In genomic region chr12:113257243-113257642, GRCm38 (mm10) we compare ENCODE assay signal across 30 mouse cellular contexts.
DNase-seq lines count a peak whose midpoint lies in the region; ATAC-seq and TF ChIP-seq lines count a peak whose summit lies in the region.
"Had no signal": no experiment of that assay in that cellular context is flagged by ENCODE, and none has a peak within 500 bp of the region (broad histone marks: within the 10 kb centered on the region; RNA-seq: fewer than 3 reads in every experiment).

No protein-coding gene starts in this region.

- H3K4me1 ChIP-seq in liver, postnatal 0 days (ENCODE audit: insufficient read depth), result no peaks in the 10 kb centered on the region
- no peaks in the 10 kb centered on the region for H3K4me1 ChIP-seq in liver, embryonic 12.5 days
- H3K4me1 ChIP-seq: embryonic facial prominence, embryonic 12.5 days; forebrain, embryonic 12.5 days; heart, embryonic 13.5 days; megakaryocyte, embryonic 14.5 days; neural tube, embryonic 12.5 days; stomach, embryonic 15.5 days had no signal

- H3K4me3 ChIP-seq in liver, postnatal 0 days (ENCODE audit: low read depth, low read length), result no peak overlapping the region
- H3K4me3 ChIP-seq in liver, embryonic 12.5 days, result no peak overlapping the region
- H3K4me3 ChIP-seq: embryonic facial prominence, embryonic 12.5 days; forebrain, embryonic 12.5 days; heart, adult 2 months; heart, embryonic 13.5 days; neural tube, embryonic 12.5 days; stomach, embryonic 15.5 days had no signal

- TF ChIP-seq CTCF in liver, postnatal 0 days (IDR thresholded peaks at IDR 0.05; ENCODE audit: low read depth), result peak; percentile 47

- no peak overlapping the region for H3K9ac ChIP-seq in liver, postnatal 0 days (replicated peaks)
- H3K9ac ChIP-seq in liver, embryonic 12.5 days, result no peak overlapping the region
- H3K9ac ChIP-seq: embryonic facial prominence, embryonic 12.5 days; forebrain, embryonic 12.5 days; heart, embryonic 13.5 days; neural tube, embryonic 12.5 days; stomach, embryonic 15.5 days had no signal

- WGBS in liver, postnatal 0 days (ENCODE audit: insufficient replicate concordance), result 66% methylated on average over 2 of the region's 2 CpGs
- 38% methylated on average over 2 of the region's 2 CpGs for WGBS in liver, embryonic 12.5 days (ENCODE audit: insufficient replicate concordance)

- H3K27me3 ChIP-seq in liver, postnatal 0 days (ENCODE audit: insufficient read depth, low read length), result no peaks in the 10 kb centered on the region
- no peaks in the 10 kb centered on the region for H3K27me3 ChIP-seq in liver, embryonic 12.5 days (replicated peaks)
- H3K27me3 ChIP-seq: embryonic facial prominence, embryonic 12.5 days; forebrain, embryonic 12.5 days; heart, embryonic 13.5 days; neural tube, embryonic 12.5 days; stomach, embryonic 15.5 days had no signal

- no peak overlapping the region for H3K4me2 ChIP-seq in liver, postnatal 0 days (ENCODE audit: low read depth, low read length)
- no peak overlapping the region for H3K4me2 ChIP-seq in liver, embryonic 12.5 days
- H3K4me2 ChIP-seq: embryonic facial prominence, embryonic 12.5 days; forebrain, embryonic 12.5 days; heart, embryonic 13.5 days; neural tube, embryonic 12.5 days; stomach, embryonic 15.5 days had no signal

- H3K36me3 ChIP-seq in liver, postnatal 0 days (replicated peaks; ENCODE audit: insufficient read depth, low read length), result no peaks in the 10 kb centered on the region
- H3K36me3 ChIP-seq in liver, embryonic 12.5 days, result no peaks in the 10 kb centered on the region
- H3K36me3 ChIP-seq: embryonic facial prominence, embryonic 12.5 days; forebrain, embryonic 12.5 days; heart, embryonic 13.5 days; neural tube, embryonic 12.5 days; stomach, embryonic 15.5 days had no signal

- no peaks in the 10 kb centered on the region for H3K9me3 ChIP-seq in liver, postnatal 0 days (ENCODE audit: low read length)
- H3K9me3 ChIP-seq in liver, embryonic 12.5 days (replicated peaks), result no peaks in the 10 kb centered on the region
- H3K9me3 ChIP-seq: embryonic facial prominence, embryonic 12.5 days; forebrain, embryonic 12.5 days; heart, embryonic 13.5 days; megakaryocyte, embryonic 14.5 days; neural tube, embryonic 12.5 days; stomach, embryonic 15.5 days had no signal

- TF ChIP-seq EP300 in liver, postnatal 0 days (IDR thresholded peaks at IDR 0.05; ENCODE audit: low read depth), result no peak

- no peak for DNase-seq in liver, postnatal 0 days
- peak; percentile 7 for DNase-seq in thymus, postnatal 25 days
- DNase-seq in thymus, adult 18-20 months, result no peak
- DNase-seq in spleen, postnatal 14 days (ENCODE audit: low spot score in 2 of 2), result peak; percentile 27 to 63
- no peak for DNase-seq in yolk sac, embryonic 10.5 days (ENCODE audit: low spot score)
- DNase-seq in MN1 (ENCODE audit: low spot score), result no peak
- DNase-seq: adrenal gland, postnatal 10 days; cerebellum, adult 2 months; cerebellum, postnatal 25 days; gastrocnemius, postnatal 36 days; heart, adult 2 months; heart, postnatal 14 days; kidney, postnatal 36 days; left cerebral cortex, postnatal 4 days; liver; lung, postnatal 14 days; midbrain, embryonic 14.5 days; retina, postnatal 1 day; right cerebral cortex, postnatal 4 days had no signal

- no peak for ATAC-seq in liver, postnatal 0 days
- ATAC-seq in liver, embryonic 12.5 days, result no peak
- ATAC-seq in megakaryocyte-erythroid progenitor cell, adult 5-6 weeks (replicated peaks; ENCODE audit: low FRiP score, low TSS enrichment, poor library complexity, severe bottlenecking), result no peak
- ATAC-seq: activated CD4-positive, CD25-positive, alpha-beta regulatory T cell, adult 4 months; hindbrain, postnatal 0 days; intestine, postnatal 0 days had no signal

- H3K27ac ChIP-seq in liver, postnatal 0 days (ENCODE audit: low read depth), result no peak overlapping the region
- H3K27ac ChIP-seq in liver, embryonic 12.5 days, result no peak overlapping the region
- H3K27ac ChIP-seq: embryonic facial prominence, embryonic 12.5 days; forebrain, embryonic 12.5 days; heart, adult 2 months; heart, embryonic 13.5 days; hindbrain, postnatal 0 days; neural tube, embryonic 12.5 days; stomach, embryonic 15.5 days had no signal

Comparison
In these comparisons a context has a peak if more than half of its experiments do, and no peak if none do; other contexts are left out.
1. DNase-seq: peak in thymus, postnatal 25 days (single experiment) and spleen, postnatal 14 days (2 of 2); none in liver, postnatal 0 days (single experiment), thymus, adult 18-20 months (0 of 2), yolk sac, embryonic 10.5 days (single experiment) and MN1 (single experiment).